Mouse (Mus musculus): ENCODE data around the gene Spc25. TPM values are rescaled to one million over a fixed set of nuclear protein-coding genes. Genes with fewer than 3 reads are reported as not detected.

The Spc25 gene
- polyA plus RNA-seq, 1 experiment from 2014 or later: 241 TPM

- Histone ChIP-seq H3K36me3 (replicated peaks; ENCODE audit: control insufficient read depth, insufficient read depth, low read depth, low read length) (no peaks in the 10 kb centered on the region), H3K4me1 (ENCODE audit: control insufficient read depth, insufficient read depth, low read length) (no peaks in the 10 kb centered on the region), H3K4me2 (ENCODE audit: low read depth, low read length) (no peak overlapping the region), H3K9me3 (replicated peaks; ENCODE audit: control insufficient read depth, low read length) (no peaks in the 10 kb centered on the region), H3K4me3 (ENCODE audit: low read depth, low read length) (no peak overlapping the region), H3K27me3 (ENCODE audit: control insufficient read depth, insufficient read depth, low read length) (no peaks in the 10 kb centered on the region), H3K27ac (replicated peaks; ENCODE audit: low read depth, low read length) (no peak overlapping the region), H3K9ac (replicated peaks; ENCODE audit: low read length) (no peak overlapping the region)
- ATAC-seq (replicated peaks; ENCODE audit: insufficient number of reproducible peaks, low FRiP score, low TSS enrichment, low read depth) (no peak), DNase-seq (ENCODE audit: low spot score) (no peak)
- whole genome bisulfite sequencing: 80% methylated on average over 6 of the region's 6 CpGs
These were observed 22.6 kb upstream of the Spc25 start for GRCm38 (mm10) chr2:69228635-69229034.

DNA sequence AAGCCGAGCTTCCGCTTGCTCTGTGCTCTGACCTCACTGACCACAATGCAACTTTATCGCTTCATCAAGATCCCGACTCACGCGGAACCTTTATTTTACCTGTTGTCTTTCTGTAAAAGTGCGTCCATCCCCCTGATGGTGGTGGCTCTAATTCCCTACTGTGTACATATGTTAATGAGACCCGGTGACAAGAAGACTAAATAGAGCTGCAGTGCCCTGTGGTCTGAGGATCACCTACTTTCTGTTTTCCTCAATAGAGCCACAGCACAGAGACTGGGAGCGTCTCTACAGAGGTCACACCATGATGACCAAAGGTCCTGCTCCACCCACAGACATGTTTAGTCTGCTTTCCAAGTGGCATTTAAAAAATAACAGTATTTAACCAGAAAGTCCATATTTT lies 20.9 kb upstream of the Spc25 start:
- Histone ChIP-seq H3K27me3 (ENCODE audit: control insufficient read depth, insufficient read depth, low read length) (no peaks in the 10 kb centered on the region), H3K4me1 (ENCODE audit: control insufficient read depth, insufficient read depth, low read length) (no peaks in the 10 kb centered on the region), H3K27ac (replicated peaks; ENCODE audit: low read depth, low read length) (no peak overlapping the region), H3K9ac (replicated peaks; ENCODE audit: low read length) (no peak overlapping the region), H3K4me2 (ENCODE audit: low read depth, low read length) (no peak overlapping the region), H3K36me3 (replicated peaks; ENCODE audit: control insufficient read depth, insufficient read depth, low read depth, low read length) (no peaks in the 10 kb centered on the region), H3K4me3 (ENCODE audit: low read depth, low read length) (no peak overlapping the region), H3K9me3 (replicated peaks; ENCODE audit: control insufficient read depth, low read length) (no peaks in the 10 kb centered on the region)
- DNase-seq (ENCODE audit: low spot score): no peak
- ATAC-seq (replicated peaks; ENCODE audit: insufficient number of reproducible peaks, low FRiP score, low TSS enrichment, low read depth): no peak
- WGBS: 88% methylated on average over 9 of the region's 9 CpGs

- no peak for ATAC-seq (replicated peaks; ENCODE audit: insufficient number of reproducible peaks, low FRiP score, low TSS enrichment, low read depth)
- H3K9me3 ChIP-seq (replicated peaks; ENCODE audit: control insufficient read depth, low read length): no peaks in the 10 kb centered on the region
- no peak overlapping the region for H3K27ac ChIP-seq (replicated peaks; ENCODE audit: low read depth, low read length)
- no peak overlapping the region for H3K4me3 ChIP-seq (ENCODE audit: low read depth, low read length)
- H3K36me3 ChIP-seq (replicated peaks; ENCODE audit: control insufficient read depth, insufficient read depth, low read depth, low read length): no peaks in the 10 kb centered on the region
- WGBS: 58% methylated on average over 2 of the region's 2 CpGs
- no peak for DNase-seq (ENCODE audit: low spot score)
- no peaks in the 10 kb centered on the region for H3K27me3 ChIP-seq (ENCODE audit: control insufficient read depth, insufficient read depth, low read length)
- no peak overlapping the region for H3K9ac ChIP-seq (replicated peaks; ENCODE audit: low read length)
- no peak overlapping the region for H3K4me2 ChIP-seq (ENCODE audit: low read depth, low read length)
- no peaks in the 10 kb centered on the region for H3K4me1 ChIP-seq (ENCODE audit: control insufficient read depth, insufficient read depth, low read length)
These were observed 18.7 kb upstream of the Spc25 start for GRCm38 (mm10) chr2:69224724-69225123.

DNA sequence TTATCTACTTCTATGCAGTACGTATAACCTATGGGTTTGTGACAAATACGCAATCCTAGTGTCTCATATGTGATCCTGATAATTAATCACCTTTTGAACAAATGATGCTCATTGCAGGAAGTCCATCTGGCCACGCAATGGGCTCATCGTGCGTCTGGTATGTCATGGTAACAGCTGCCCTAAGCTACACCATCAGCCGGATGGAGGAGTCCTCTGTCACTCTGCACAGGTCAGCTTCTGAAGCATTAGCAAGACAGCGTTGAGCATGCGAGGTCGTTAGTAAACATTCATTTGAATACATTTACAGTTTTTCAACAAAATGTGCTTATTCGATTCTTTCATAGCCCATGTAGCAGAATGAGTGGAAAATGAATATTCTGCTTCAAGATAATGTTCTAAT lies 16.8 kb upstream of the Spc25 start:
- Histone ChIP-seq H3K27ac (replicated peaks; ENCODE audit: low read depth, low read length) (no peak overlapping the region), H3K4me3 (ENCODE audit: low read depth, low read length) (no peak overlapping the region), H3K27me3 (ENCODE audit: control insufficient read depth, insufficient read depth, low read length) (no peaks in the 10 kb centered on the region), H3K9ac (replicated peaks; ENCODE audit: low read length) (no peak overlapping the region), H3K4me2 (ENCODE audit: low read depth, low read length) (no peak overlapping the region), H3K4me1 (ENCODE audit: control insufficient read depth, insufficient read depth, low read length) (no peaks in the 10 kb centered on the region), H3K36me3 (replicated peaks; ENCODE audit: control insufficient read depth, insufficient read depth, low read depth, low read length) (no peaks in the 10 kb centered on the region), H3K9me3 (replicated peaks; ENCODE audit: control insufficient read depth, low read length) (no peaks in the 10 kb centered on the region)
- whole genome bisulfite sequencing: 81% methylated on average over 10 of the region's 10 CpGs
- DNase-seq (ENCODE audit: low spot score): no peak
- ATAC-seq (replicated peaks; ENCODE audit: insufficient number of reproducible peaks, low FRiP score, low TSS enrichment, low read depth): no peak

- Histone ChIP-seq H3K4me2 (ENCODE audit: low read depth, low read length) (no peak overlapping the region), H3K4me1 (ENCODE audit: control insufficient read depth, insufficient read depth, low read length) (no peaks in the 10 kb centered on the region), H3K9ac (replicated peaks; ENCODE audit: low read length) (no peak overlapping the region), H3K4me3 (ENCODE audit: low read depth, low read length) (no peak overlapping the region), H3K27me3 (ENCODE audit: control insufficient read depth, insufficient read depth, low read length) (no peaks in the 10 kb centered on the region), H3K27ac (replicated peaks; ENCODE audit: low read depth, low read length) (no peak overlapping the region), H3K9me3 (replicated peaks; ENCODE audit: control insufficient read depth, low read length) (no peaks in the 10 kb centered on the region), H3K36me3 (replicated peaks; ENCODE audit: control insufficient read depth, insufficient read depth, low read depth, low read length) (no peaks in the 10 kb centered on the region)
- DNase-seq (ENCODE audit: low spot score) (no peak), ATAC-seq (replicated peaks; ENCODE audit: insufficient number of reproducible peaks, low FRiP score, low TSS enrichment, low read depth) (no peak)
- 42% methylated on average over 5 of the region's 5 CpGs for WGBS
These were observed 15.9 kb upstream of the Spc25 start for GRCm38 (mm10) chr2:69221868-69222416.

DNA sequence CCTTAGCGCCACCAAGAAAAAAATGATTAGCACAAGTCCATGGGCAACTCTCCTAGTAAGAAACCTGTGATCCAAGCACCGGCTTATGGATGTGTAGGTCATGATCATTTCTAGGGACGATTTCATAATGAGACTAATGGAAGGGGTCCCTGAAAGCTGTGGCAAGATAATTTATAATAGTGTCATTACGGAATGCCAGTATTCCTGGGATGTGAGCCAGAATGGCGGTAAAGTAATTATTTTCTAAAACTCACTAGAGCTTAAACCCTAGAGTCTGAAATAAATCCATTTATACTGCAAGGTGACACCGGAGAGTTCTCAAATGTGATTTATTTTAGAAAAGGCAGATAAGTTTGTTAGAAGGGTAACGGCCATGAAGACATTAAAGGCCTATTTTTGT lies 9.2 kb upstream of the Spc25 start:
- Histone ChIP-seq H3K9me3 (replicated peaks; ENCODE audit: control insufficient read depth, low read length) (no peaks in the 10 kb centered on the region), H3K36me3 (replicated peaks; ENCODE audit: control insufficient read depth, insufficient read depth, low read depth, low read length) (no peaks in the 10 kb centered on the region), H3K4me3 (ENCODE audit: low read depth, low read length) (no peak overlapping the region), H3K4me1 (ENCODE audit: control insufficient read depth, insufficient read depth, low read length) (no peaks in the 10 kb centered on the region), H3K27me3 (ENCODE audit: control insufficient read depth, insufficient read depth, low read length) (no peaks in the 10 kb centered on the region), H3K27ac (replicated peaks; ENCODE audit: low read depth, low read length) (no peak overlapping the region), H3K9ac (replicated peaks; ENCODE audit: low read length) (no peak overlapping the region), H3K4me2 (ENCODE audit: low read depth, low read length) (no peak overlapping the region)
- 83% methylated on average over 7 of the region's 7 CpGs for WGBS
- DNase-seq (ENCODE audit: low spot score) (no peak), ATAC-seq (replicated peaks; ENCODE audit: insufficient number of reproducible peaks, low FRiP score, low TSS enrichment, low read depth) (no peak)

- no peak overlapping the region for H3K4me3 ChIP-seq (ENCODE audit: low read depth, low read length)
- DNase-seq (ENCODE audit: low spot score) (no peak), ATAC-seq (replicated peaks; ENCODE audit: insufficient number of reproducible peaks, low FRiP score, low TSS enrichment, low read depth) (no peak)
- H3K27ac ChIP-seq (replicated peaks; ENCODE audit: low read depth, low read length): no peak overlapping the region
- no peaks in the 10 kb centered on the region for H3K27me3 ChIP-seq (ENCODE audit: control insufficient read depth, insufficient read depth, low read length)
- no peaks in the 10 kb centered on the region for H3K36me3 ChIP-seq (replicated peaks; ENCODE audit: control insufficient read depth, insufficient read depth, low read depth, low read length)
- WGBS: 70% methylated on average over 10 of the region's 10 CpGs
- H3K4me2 ChIP-seq (ENCODE audit: low read depth, low read length): no peak overlapping the region
- no peak overlapping the region for H3K9ac ChIP-seq (replicated peaks; ENCODE audit: low read length)
- no peaks in the 10 kb centered on the region for H3K9me3 ChIP-seq (replicated peaks; ENCODE audit: control insufficient read depth, low read length)
- no peaks in the 10 kb centered on the region for H3K4me1 ChIP-seq (ENCODE audit: control insufficient read depth, insufficient read depth, low read length)
These were observed 6.7 kb upstream of the Spc25 start for GRCm38 (mm10) chr2:69212652-69213051.

GRCm38 (mm10) chr2:69210773-69211172 lies 4.8 kb upstream of the Spc25 start, which contains the start of gene G6pc2:
Gene G6pc2 (plus strand): TSS chr2:69211073.
- H3K4me1 ChIP-seq (ENCODE audit: control insufficient read depth, insufficient read depth, low read length): no peaks in the 10 kb centered on the region
- H3K27ac ChIP-seq (replicated peaks; ENCODE audit: low read depth, low read length): no peak within 1 kb of the TSS
- no peaks in the 10 kb centered on the region for H3K27me3 ChIP-seq (ENCODE audit: control insufficient read depth, insufficient read depth, low read length)
- no peak for DNase-seq (ENCODE audit: low spot score)
- no peak for ATAC-seq (replicated peaks; ENCODE audit: insufficient number of reproducible peaks, low FRiP score, low TSS enrichment, low read depth)
- H3K4me3 ChIP-seq (ENCODE audit: low read depth, low read length): no peak within 1 kb of the TSS
- no peaks in the 10 kb centered on the region for H3K9me3 ChIP-seq (replicated peaks; ENCODE audit: control insufficient read depth, low read length)
- H3K4me2 ChIP-seq (ENCODE audit: low read depth, low read length): no peak within 1 kb of the TSS
- no peaks in the 10 kb centered on the region for H3K36me3 ChIP-seq (replicated peaks; ENCODE audit: control insufficient read depth, insufficient read depth, low read depth, low read length)
- 91% methylated on average over 7 of the region's 7 CpGs for WGBS
- H3K9ac ChIP-seq (replicated peaks; ENCODE audit: low read length): no peak within 1 kb of the TSS

Measured in embryonic facial prominence, embryonic 11.5 days (tissue).